Mouse (Mus musculus) embryonic fibroblast, embryonic 13.5 days (primary cell): ENCODE measurements around the gene Syt6.

ENCODE experiments used
- CTCF ChIP-seq: IDR thresholded peaks from 2 replicates; pipeline ENCODE4 v1.5.1; 2011; ENCODE audit warnings: mild to moderate bottlenecking, control low read depth, low read length, moderate library complexity, borderline replicate concordance; ENCODE audit not compliant: insufficient read depth
- POLR2A ChIP-seq: IDR thresholded peaks from 2 replicates; pipeline ENCODE4 v1.6.1; 2011; ENCODE audit warnings: low read depth, mild to moderate bottlenecking, control low read depth, low read length, moderate library complexity

DNA sequence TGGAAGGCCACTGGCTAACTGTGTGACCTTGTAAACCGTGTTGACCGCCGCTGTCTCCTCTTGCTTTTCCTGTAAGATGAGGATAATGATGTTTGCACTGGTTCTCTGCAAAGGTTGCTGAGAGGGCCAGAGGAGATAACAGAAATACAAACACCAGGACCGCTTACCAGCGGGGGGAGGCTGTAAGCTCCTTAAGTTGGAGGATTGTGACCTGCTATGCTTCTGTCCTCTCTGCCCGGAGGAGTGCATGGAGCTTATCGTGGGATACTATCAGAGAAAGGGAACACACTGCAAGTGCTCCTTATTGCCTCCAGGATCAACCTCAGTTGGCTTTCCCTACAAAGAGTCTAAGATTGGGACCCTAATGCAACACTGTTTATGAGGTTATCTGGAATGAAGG, 97.7 kb downstream of the Syt6 start:
- no peak for TF ChIP-seq CTCF
- no peak for TF ChIP-seq POLR2A
